Mouse (Mus musculus) MEL (cell line): ENCODE data around the gene Slc35g1. TPM values are rescaled to one million over a fixed set of nuclear protein-coding genes. Genes with fewer than 3 reads are reported as not detected.

Experiments used
- DNase-seq: peaks from one replicate; pipeline ENCODE4 v3.0.0; 2011; ENCODE audit warnings: low read depth, low spot score
- H3K27ac ChIP-seq: 2 replicates; pipeline ENCODE4 v1.5.1; 2012; ENCODE audit warnings: low read depth, mild to moderate bottlenecking, control low read depth, low read length, moderate library complexity; ENCODE audit not compliant: control insufficient read depth
- H3K27me3 ChIP-seq, 2 experiments: fragments of 150-350 bp in 1 of 2; sonication (generic) in 1 of 2; 2 replicates each; pipeline ENCODE4 v1.6.1; 2012; ENCODE audit warnings: low read length in 2 of 2, mild to moderate bottlenecking in 2 of 2, improper control_type of control experiment in 1 of 2, moderate library complexity in 1 of 2; ENCODE audit not compliant: insufficient read depth in 2 of 2, control insufficient read depth in 1 of 2
- H3K36me3 ChIP-seq, 2 experiments: 2 replicates each; pipeline ENCODE4 v1.6.1; 2012 to 2014; ENCODE audit warnings: low read length in 2 of 2, improper control_type of control experiment in 1 of 2, inconsistent platforms in 1 of 2, mild to moderate bottlenecking in 1 of 2; ENCODE audit not compliant: insufficient read depth in 2 of 2, control insufficient read depth in 1 of 2
- H3K4me1 ChIP-seq, 2 experiments: fragments of 150-350 bp in 1 of 2; sonication (generic) in 1 of 2; 2 replicates each; pipeline ENCODE4 v1.6.1; 2012; ENCODE audit warnings: low read length in 2 of 2, improper control_type of control experiment in 1 of 2, mild to moderate bottlenecking in 1 of 2; ENCODE audit not compliant: insufficient read depth in 2 of 2, control insufficient read depth in 1 of 2
- H3K4me3 ChIP-seq, 2 experiments: fragments of 150-350 bp in 1 of 2; sonication (generic) in 1 of 2; 2 replicates each; pipeline ENCODE4 v1.5.1; 2012; ENCODE audit warnings: low read depth in 2 of 2, low read length in 2 of 2, mild to moderate bottlenecking in 2 of 2, moderate library complexity in 2 of 2, control low read depth in 1 of 2, improper control_type of control experiment in 1 of 2; ENCODE audit not compliant: control insufficient read depth in 1 of 2, insufficient read depth in 1 of 2
- H3K79me2 ChIP-seq: 2 replicates; pipeline ENCODE4 v1.6.1; 2012; ENCODE audit warnings: mild to moderate bottlenecking, low read length, moderate library complexity; ENCODE audit not compliant: control insufficient read depth, poor library complexity, insufficient read depth
- H3K9ac ChIP-seq: 2 replicates; pipeline ENCODE4 v1.6.1; 2012; ENCODE audit warnings: low read depth, mild to moderate bottlenecking, control low read depth, low read length, moderate library complexity; ENCODE audit not compliant: control insufficient read depth, poor library complexity, severe bottlenecking
- H3K9me3 ChIP-seq: fragments of 150-350 bp; sonication (generic); replicated peaks from 2 replicates; pipeline ENCODE4 v1.6.1; 2012; ENCODE audit warnings: mild to moderate bottlenecking, low read length, improper control_type of control experiment, moderate library complexity; ENCODE audit not compliant: insufficient read depth
- ETS1 ChIP-seq: IDR thresholded peaks from 2 replicates; pipeline ENCODE4 v1.6.1; 2012; ENCODE audit warnings: low read depth, mild to moderate bottlenecking, inconsistent platforms, low read length, improper control_type of control experiment, moderate library complexity
- GATA1 ChIP-seq: IDR thresholded peaks from 2 replicates; pipeline ENCODE4 v1.6.1; 2011; ENCODE audit warnings: low read depth, low read length, improper control_type of control experiment
- HCFC1 ChIP-seq: IDR thresholded peaks from 2 replicates; pipeline ENCODE4 v1.6.1; 2012; ENCODE audit warnings: low read depth, mild to moderate bottlenecking, inconsistent platforms, low read length, improper control_type of control experiment, moderate library complexity
- JUND ChIP-seq: IDR thresholded peaks from 2 replicates; pipeline ENCODE4 v1.6.1; 2011; ENCODE audit warnings: low read depth, mild to moderate bottlenecking, improper control_type of control experiment, low read length
- KAT2A ChIP-seq: conservative IDR thresholded peaks from 2 replicates; pipeline ENCODE4 v1.6.1; 2012; ENCODE audit warnings: low read depth, low read length, improper control_type of control experiment, inconsistent platforms
- MYC ChIP-seq: IDR thresholded peaks from 2 replicates; pipeline ENCODE4 v1.6.1; 2011; ENCODE audit warnings: low read depth, mild to moderate bottlenecking, low read length, improper control_type of control experiment, moderate library complexity
- NRF1 ChIP-seq: IDR thresholded peaks from 2 replicates; pipeline ENCODE4 v1.6.1; 2014; ENCODE audit warnings: low read depth, mild to moderate bottlenecking, inconsistent platforms, low read length, improper control_type of control experiment, moderate library complexity; ENCODE audit not compliant: poor library complexity, insufficient read depth, severe bottlenecking
- POLR2A ChIP-seq, 2 experiments: IDR thresholded peaks; 2 replicates each; pipeline ENCODE4 v1.6.1; 2011 to 2012; ENCODE audit warnings: low read length in 2 of 2, mild to moderate bottlenecking in 2 of 2, control low read depth in 1 of 2, improper control_type of control experiment in 1 of 2, low read depth in 1 of 2, moderate library complexity in 1 of 2; ENCODE audit not compliant: control insufficient read depth in 1 of 2, insufficient read depth in 1 of 2, poor library complexity in 1 of 2
- TAL1 ChIP-seq: IDR thresholded peaks from 2 replicates; pipeline ENCODE4 v1.6.1; 2012; ENCODE audit warnings: mild to moderate bottlenecking, inconsistent platforms, low read length, moderate library complexity, mixed read lengths
- TBP ChIP-seq: IDR thresholded peaks from 2 replicates; pipeline ENCODE4 v1.8.0; 2011; ENCODE audit warnings: low read depth, low read length, improper control_type of control experiment
- USF1 ChIP-seq: IDR thresholded peaks from 2 replicates; pipeline ENCODE4 v1.6.1; 2014; ENCODE audit warnings: low read depth, mild to moderate bottlenecking, inconsistent platforms, low read length, improper control_type of control experiment, moderate library complexity
- ZNF384 ChIP-seq: IDR thresholded peaks from 2 replicates; pipeline ENCODE4 v1.6.1; 2012; ENCODE audit warnings: low read depth, mild to moderate bottlenecking, inconsistent platforms, low read length, improper control_type of control experiment
- polyA plus RNA-seq, 2 experiments: library from polyadenylated mRNA; stranded (reverse) in 1 of 2; unstranded in 1 of 2; fragments of >175 nt in 1 of 2; fragments of >200 nt in 1 of 2; gene quantifications; 2 replicates each; pipeline versions ENCODE4 v1.2.1 to v1.2.4; 2012; ENCODE audit warnings: low replicate concordance in 2 of 2, low read depth in 1 of 2; ENCODE audit not compliant: insufficient read length in 2 of 2, insufficient read depth in 1 of 2, missing spikeins in 1 of 2
- total RNA-seq: library from RNA; depleted of rRNA; stranded (reverse); fragments of 300-350 nt; gene quantifications from 2 replicates; pipeline ENCODE4 v1.2.3, GENCODE M21; 2012

Gene Slc35g1
- total and polyA plus RNA-seq, 3 experiments: 15.7 to 19.0 TPM; not detected in 1

- Histone ChIP-seq H3K9ac (no peak overlapping the region), H3K27ac (no peak overlapping the region), H3K4me1 (peaks cover 3 to 12% of the 10 kb centered on the region in 2 experiments; a peak in 3 of 4 replicates), H3K36me3 (peaks cover 0 to 9% of the 10 kb centered on the region in 2 experiments; a peak in 2 of 4 replicates), H3K27me3 (no peaks in the 10 kb centered on the region), H3K79me2 (no peaks in the 10 kb centered on the region), H3K9me3 (no peaks in the 10 kb centered on the region), H3K4me3 (no peak overlapping the region)
- no peak for DNase-seq
- TF ChIP-seq TBP (no peak), JUND (no peak), POLR2A (IDR thresholded peaks at IDR 0.05; ENCODE audit: control insufficient read depth in 1 of 2, insufficient read depth in 1 of 2, low read depth in 1 of 2, low read length in 2 of 2, poor library complexity in 1 of 2) (no peak), TAL1 (no peak), GATA1 (no peak), NRF1 (no peak), KAT2A (no peak)
Observed at GRCm38 (mm10) chr19:38356211-38356828, 39.5 kb upstream of the Slc35g1 start.

- Histone ChIP-seq H3K4me3 (no peak overlapping the region), H3K79me2 (no peaks in the 10 kb centered on the region), H3K27ac (no peak overlapping the region), H3K9me3 (no peaks in the 10 kb centered on the region), H3K9ac (no peak overlapping the region), H3K36me3 (peaks cover 0 to 13% of the 10 kb centered on the region in 2 experiments; a peak in 2 of 4 replicates)
- no peak for TF ChIP-seq ETS1
- peak; percentile 81 for TF ChIP-seq ZNF384
- TF ChIP-seq HCFC1: no peak
- TF ChIP-seq, all 39 proteins: peak for 1
- H3K27me3 ChIP-seq: no peaks in the 10 kb centered on the region
- H3K4me1 ChIP-seq: peaks cover 3 to 12% of the 10 kb centered on the region in 2 experiments; a peak in 3 of 4 replicates
- no peak for DNase-seq
Observed at GRCm38 (mm10) chr19:38357956-38358623, 37.7 kb upstream of the Slc35g1 start.

GRCm38 (mm10) chr19:38359287-38359686, 36.5 kb upstream of the Slc35g1 start:
- no peaks in the 10 kb centered on the region for H3K9me3 ChIP-seq
- H3K36me3 ChIP-seq: peaks cover 0 to 11% of the 10 kb centered on the region in 2 experiments; a peak in 2 of 4 replicates
- TF ChIP-seq MYC (no peak), ZNF384 (peak; percentile 48; the same call in 1 of the 2 replicates), GATA1 (no peak), TAL1 (no peak), USF1 (peak; percentile 62; the same call in 1 of the 2 replicates)
- TF ChIP-seq, all 39 proteins: peak for 2
- no peaks in the 10 kb centered on the region for H3K79me2 ChIP-seq
- peaks cover 3 to 13% of the 10 kb centered on the region in 2 experiments; a peak in 3 of 4 replicates for H3K4me1 ChIP-seq
- H3K4me3 ChIP-seq: no peak overlapping the region
- H3K27ac ChIP-seq: no peak overlapping the region
- H3K27me3 ChIP-seq: no peaks in the 10 kb centered on the region
- DNase-seq: no peak
- H3K9ac ChIP-seq: no peak overlapping the region
